Mouse (Mus musculus) heart, embryonic 15.5 days (tissue): ENCODE results near the gene Fam13a. TPM values are rescaled to one million over a fixed set of nuclear protein-coding genes. Genes with fewer than 3 reads are reported as not detected.

ENCODE experiments used
- polyA plus RNA-seq: library from polyadenylated mRNA; unstranded; fragments of >200 nt; fragmentation: Nextera tagmentation; extraction: Ambion mirVana; gene quantifications from 2 replicates; pipeline ENCODE4 v1.2.1, GENCODE M21; 2015

Fam13a gene
- polyA plus RNA-seq, 1 experiment from 2014 or later, result 9.3 TPM

Other genes starting within 250 kb of the Fam13a start
- 40.5 and 47.1 TPM in 2 replicates for gene Herc3, start 193.1 kb downstream of the Fam13a start, polyA plus RNA-seq
- gene Nap1l5, start 117.5 kb downstream of the Fam13a start, polyA plus RNA-seq, result 1.1 and 1.8 TPM in 2 replicates
- 9.8 and 10.9 TPM in 2 replicates for gene Tigd2, start 184.3 kb upstream of the Fam13a start, polyA plus RNA-seq